Mouse (Mus musculus) T-helper 1 cell (primary cell): Measurements from ENCODE around the gene Tor1aip1.

Experiments
- in situ Hi-C: fragments of 300-600 bp; cut with MboI, MseI; formaldehyde crosslinking; loops from one replicate; pipeline ENCODE4 v1.15.1; 2025; ENCODE audit warnings: high pct_unique_total_duplicates

Tor1aip1 gene

DNA sequence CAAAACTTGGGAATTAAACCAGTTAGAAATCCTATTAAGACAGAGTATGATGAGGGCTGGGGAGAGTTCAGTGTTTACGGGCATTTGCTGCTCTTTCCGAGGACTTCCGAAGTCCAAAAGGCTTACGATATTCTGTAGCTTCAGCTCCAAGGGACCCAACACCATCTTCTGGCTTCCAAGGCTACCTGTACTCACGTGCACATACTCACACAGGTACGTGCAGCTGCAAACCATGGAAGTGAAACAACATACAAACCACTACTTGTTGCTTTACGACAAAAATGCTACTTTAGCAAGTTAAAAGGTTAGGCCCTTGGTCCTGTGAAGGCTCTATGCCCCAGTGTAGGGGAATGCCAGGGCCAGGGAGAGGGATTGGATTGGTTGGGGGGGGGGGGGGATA is 2.4 kb downstream of the Tor1aip1 start:
- in situ Hi-C loops, result no loop called here

DNA sequence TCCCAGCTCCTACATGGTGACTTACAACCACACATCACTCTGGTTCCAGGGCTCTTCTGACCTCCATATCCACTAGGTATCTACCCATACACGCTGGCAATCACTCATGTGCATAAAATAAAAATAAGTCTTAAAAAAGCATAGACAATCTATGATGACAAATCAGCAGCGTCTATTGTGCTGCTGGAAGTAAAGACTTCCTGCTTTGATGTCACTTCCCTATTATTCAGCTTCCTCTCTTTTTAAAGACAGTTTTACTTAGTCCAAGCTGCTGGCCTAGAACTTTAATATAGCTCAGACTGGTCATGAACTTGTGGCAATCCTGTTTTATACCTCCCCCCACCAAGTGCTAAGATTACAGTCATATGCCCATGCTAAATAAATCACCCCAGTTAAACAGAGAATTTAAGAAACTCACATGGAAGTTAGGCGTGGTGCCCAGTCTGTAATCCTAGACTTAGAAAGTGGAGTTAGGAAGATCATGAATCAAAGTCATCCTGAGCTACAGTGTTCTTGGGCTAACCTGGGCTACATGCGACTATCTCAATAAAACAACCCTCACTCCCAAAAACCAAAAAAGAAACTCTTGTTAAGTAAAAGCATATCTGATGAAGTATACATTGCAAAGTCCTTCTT is 7.8 kb downstream of the Tor1aip1 start:
- in situ Hi-C loops, result no loop called here

DNA sequence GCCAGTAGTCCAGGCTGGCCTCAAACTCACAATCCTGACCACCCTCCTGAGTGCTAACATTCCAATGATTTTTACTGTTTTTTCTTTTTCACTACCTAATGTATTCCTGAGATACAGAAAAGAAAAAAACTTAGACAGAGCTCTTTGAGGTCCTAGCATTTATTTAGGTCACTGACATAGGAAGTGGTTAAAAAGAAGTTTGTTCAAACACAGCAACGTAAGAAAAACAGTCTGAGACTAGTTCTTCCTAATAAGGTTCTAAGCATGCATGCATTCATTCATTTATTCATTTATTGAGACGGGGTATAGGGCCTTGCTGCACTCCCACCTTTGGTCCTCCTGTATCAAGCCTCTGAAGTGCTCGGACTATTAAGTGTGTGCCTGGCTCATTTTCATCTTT is 8.4 kb downstream of the Tor1aip1 start:
- in situ Hi-C loops, result no loop called here

DNA sequence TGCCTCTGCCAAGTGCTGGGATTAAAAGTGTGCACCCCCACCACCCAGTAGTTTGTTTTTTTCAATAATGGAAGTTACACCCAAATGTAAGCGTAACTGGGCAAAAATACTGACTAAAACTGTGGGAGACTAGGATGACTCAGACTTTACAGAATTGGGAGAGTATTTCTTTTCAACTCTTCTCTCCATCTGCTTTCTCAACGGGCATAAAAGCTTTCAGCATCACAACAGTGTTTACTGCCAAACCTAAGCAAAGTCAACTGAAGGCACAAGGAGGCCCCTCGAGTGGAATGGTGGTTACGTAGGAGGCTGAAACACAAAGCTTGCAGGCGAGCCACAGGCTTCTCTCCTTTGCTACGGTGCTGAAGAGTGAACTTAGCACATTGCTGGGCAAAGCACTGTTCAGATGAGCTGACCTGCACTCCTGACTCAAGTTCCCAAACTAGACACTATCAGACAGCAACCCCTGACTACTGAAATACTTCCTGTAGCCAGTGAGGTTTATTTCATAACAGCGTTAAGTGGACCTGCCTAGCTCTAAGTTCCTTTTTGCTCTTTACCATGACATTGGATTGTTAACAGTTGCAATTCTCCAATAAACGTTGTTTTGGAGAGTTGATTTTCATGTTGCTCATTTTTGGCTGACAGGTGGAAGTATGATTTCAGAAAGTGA is 11.3 kb downstream of the Tor1aip1 start:
- in situ Hi-C loops, result no loop called here

DNA sequence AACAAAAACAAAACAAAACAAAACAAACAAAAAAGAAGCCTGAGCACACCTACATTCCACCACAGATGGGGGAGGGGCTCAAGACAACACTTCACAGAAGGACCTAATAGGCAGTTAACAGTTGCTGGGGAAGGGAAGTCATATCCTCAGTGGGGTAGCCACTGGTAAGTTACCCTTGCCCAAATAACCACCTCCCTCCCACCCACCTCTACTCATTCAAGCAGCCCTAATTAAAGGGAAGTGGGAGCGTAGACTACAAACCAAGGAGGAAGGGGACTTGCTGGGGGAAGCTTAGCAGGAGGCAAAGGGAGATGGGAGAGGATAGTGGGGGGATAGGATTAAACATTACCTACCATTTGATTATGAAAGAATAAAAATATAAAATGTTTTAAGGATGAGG is 15.9 kb downstream of the Tor1aip1 start:
- in situ Hi-C loops, result no loop called here

DNA sequence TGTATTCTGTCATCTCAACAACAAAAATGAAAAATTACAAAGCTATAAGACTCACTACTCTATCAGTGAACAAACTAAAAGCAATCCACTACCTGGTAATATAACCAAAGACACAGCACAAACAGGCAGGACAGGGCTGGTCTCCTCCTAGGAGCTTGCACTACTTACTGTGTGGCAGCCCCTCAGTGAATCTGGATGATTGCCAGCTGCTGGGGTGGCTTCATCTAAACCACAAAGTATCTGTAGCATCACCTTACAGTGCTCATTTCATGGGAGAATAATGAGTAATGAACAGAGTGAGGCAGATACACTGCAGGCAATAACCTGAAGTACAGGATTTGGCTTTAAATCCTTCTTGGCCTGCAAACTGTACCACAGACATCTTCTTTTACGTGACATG is 16.5 kb downstream of the Tor1aip1 start:
- in situ Hi-C loops, result no loop called here

DNA sequence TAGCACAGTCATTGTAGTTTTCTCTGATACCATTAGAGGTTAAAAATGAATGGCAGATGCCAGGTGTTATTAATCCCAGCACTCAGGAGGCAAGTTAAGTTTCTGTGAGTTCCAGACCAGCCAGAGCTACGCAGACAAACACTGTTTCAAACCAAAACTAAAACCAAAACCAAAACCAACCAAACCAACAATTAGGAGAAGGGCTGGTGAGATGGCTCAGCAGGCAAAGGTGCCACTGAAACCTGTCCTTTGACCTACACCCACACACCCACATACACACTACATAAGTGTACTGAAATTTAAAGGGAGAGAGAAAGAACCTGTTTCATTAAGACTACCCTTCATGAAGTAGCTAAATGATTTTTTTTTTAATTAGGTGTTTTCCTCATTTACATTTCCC is 27.3 kb downstream of the Tor1aip1 start:
- in situ Hi-C loops, result no loop called here

DNA sequence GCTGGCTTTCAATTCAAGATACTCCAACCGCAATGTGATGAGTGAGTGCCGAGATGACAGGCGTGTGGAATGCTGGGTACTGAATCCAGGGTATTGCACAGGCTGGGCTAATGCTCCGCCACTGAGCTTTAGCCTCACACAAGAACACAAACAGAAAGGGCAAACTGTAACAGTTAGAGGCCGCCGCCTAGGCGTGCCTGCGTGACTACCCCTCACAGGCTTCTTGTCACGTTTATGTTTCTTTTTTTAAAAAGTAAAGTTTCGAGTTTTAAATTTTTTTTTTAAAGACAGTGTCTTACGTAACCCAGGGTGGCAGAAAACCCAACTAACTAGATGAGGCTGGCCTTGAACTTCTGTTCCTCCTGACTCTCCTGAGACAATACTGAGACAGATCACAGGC is 30.4 kb downstream of the Tor1aip1 start:
- in situ Hi-C loops, result no loop called here

DNA sequence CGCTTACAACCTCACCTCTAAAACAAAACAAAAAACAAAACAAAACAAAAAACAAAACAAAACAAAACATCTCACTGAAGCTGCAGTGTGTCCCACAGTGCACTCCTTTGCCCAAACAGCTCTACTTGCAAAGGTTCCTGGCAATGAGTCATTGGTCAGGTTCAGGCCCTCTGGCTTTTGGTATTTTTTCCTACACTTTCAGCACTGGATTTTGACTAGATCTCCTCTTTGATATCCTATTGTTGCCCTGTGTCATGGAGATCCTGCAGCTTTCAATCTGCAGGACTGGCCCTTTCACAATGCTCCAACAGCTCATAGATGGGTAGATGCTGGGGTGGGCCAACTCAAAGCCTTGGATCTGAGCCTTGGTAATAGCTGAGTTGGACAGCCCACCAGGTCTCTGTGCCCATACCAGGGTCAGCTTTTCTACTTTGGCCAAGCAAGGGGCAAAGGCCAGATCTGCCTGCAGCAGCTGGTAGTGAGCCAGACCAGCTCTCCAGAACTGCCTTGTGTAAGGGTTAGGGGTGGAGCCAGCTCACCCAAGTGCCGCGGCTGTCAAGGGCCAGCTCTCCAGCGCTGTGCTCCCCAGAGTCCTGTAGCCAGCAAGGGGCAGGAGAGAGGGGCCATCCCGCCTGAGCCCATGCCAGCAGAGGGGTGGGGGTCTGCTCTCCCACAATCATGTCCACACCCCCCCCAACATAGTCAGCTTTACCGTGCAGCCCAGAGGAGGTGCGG is 32.9 kb downstream of the Tor1aip1 start:
- in situ Hi-C loops, result no loop called here

DNA sequence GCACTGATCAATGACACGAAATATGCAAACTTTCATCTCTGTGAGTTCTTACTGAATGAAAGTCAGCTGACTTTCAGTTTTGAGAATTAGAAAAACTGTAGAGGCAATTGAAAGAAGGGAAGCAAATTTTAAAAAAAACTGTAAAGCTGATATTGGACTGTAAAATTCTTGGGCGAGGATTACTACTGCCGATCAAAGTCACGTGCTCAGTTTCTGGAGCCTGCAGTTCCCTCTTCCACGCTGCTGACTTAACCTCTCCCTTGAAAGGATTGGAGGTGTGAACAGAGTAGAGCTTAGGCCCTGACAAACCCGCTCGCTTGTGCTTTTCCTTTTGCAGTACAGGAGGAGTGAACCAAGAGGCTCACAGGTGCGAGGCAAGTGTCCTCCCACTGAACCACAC is 33.9 kb downstream of the Tor1aip1 start:
- in situ Hi-C loops, result no loop called here

DNA sequence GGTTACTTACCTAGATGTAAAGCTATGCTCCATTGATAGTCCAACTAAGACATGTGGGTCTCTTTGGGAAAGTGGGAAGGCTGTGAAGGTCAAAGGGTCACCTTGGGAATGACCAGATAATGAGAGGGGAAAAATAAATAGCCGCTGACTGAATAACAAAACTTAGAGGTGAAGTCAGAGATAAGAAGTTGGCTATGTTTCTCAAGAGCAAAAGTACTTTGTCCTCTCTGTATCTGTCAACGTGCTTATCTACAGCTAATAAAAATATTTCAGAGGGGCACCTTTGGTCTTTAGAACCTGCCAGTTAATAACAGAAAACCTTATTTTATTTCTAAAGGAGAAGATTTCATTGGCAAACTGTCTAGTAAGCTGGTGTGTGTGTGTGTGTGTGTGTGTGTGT is 40.7 kb downstream of the Tor1aip1 start:
- in situ Hi-C loops, result no loop called here

DNA sequence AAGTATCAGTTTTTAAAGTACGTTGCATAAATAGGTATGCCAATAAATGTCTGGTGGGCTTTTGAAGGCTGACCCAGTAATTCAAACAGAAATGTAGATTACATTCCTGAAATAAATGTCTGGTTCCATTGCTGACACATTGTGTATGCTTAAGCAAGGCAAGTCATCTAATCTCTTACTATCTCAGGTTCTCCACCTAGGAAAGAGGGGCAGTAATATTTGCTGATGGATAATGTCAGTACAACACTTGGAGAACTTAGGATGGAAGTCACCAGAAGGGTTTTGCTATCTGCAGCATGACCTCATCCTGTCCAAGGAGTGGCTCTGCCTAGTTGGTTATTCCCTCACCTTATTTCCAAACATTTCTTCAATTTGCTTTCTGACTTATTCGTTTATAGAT is 41.8 kb downstream of the Tor1aip1 start:
- in situ Hi-C loops, result no loop called here

DNA sequence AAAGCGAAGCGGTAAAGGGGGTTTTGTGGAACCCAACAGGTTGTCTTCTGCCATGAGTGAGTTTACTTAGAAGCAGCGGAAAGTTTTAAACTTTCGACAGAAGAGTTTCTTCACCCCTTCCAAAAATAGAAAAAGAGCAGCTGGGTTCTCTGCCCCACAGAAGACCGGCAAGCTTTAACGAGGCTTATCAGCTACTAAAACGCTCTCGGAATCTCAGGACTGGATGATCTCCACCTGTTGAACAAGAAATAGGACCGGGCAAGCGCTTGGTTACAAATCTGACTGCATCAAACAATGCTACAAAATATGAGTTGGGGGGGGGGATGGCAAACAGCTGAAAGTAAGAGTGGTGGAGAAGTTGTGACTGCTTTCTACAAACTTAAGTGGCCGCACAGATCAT is 45.9 kb downstream of the Tor1aip1 start:
- in situ Hi-C loops, result no loop called here

DNA sequence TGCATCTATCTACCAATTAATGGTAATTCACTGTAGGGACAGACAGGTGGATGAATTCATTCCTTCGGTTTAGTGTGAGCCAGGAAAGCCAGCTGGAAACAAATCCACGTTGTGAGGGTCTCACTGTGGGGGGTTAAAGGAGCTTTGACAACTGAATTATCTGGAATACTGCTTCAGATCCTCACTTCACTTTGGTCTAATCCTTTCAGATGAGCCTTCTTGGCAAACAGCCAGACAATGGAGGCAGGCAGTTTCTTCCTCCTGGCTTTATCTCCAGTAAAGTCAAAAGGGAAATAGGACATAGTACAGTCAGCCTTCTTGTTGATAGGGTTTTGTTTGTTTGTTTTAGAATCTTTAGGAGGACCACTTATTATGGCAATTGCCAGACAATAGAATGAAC is 46.9 kb downstream of the Tor1aip1 start:
- in situ Hi-C loops, result no loop called here

DNA sequence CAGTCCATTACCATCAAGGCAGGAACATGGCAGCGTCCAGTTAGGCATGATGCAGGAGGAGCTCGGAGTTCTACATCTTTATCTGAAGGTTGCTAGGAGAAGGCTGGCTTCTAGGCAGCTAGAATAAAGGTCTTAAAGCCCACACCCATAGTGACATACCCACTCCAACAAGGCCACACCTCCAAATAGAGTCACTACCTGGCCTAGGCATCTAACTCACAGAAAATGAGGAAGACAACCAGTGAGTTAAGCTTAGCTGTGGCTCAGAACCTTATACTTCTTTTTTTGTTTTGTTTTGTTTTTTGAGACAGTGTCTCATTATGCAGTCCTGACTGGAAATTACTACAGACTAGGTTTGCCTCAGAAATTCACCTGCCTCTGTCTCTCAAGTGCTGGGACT is 48.7 kb downstream of the Tor1aip1 start:
- in situ Hi-C loops, result no loop called here

DNA sequence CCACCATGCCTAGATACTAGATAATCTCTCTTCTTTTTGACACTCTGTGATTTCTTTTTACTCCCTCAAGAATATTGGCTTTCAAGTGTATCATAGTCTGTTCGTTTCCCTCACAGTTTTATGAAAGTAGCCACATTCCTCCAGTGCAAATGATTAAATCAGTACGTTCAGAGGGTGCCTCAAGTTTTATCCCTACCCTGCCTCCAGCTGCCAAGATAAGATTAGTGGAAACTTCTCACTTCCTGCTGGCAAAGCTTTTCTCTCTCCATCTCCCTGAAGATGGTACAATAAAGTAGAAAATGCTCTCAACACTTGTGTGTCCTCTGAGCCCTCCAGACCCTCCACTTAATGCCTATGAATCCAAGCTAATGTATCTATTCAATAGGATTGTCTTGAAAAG is 61.3 kb downstream of the Tor1aip1 start:
- in situ Hi-C loops, result no loop called here

DNA sequence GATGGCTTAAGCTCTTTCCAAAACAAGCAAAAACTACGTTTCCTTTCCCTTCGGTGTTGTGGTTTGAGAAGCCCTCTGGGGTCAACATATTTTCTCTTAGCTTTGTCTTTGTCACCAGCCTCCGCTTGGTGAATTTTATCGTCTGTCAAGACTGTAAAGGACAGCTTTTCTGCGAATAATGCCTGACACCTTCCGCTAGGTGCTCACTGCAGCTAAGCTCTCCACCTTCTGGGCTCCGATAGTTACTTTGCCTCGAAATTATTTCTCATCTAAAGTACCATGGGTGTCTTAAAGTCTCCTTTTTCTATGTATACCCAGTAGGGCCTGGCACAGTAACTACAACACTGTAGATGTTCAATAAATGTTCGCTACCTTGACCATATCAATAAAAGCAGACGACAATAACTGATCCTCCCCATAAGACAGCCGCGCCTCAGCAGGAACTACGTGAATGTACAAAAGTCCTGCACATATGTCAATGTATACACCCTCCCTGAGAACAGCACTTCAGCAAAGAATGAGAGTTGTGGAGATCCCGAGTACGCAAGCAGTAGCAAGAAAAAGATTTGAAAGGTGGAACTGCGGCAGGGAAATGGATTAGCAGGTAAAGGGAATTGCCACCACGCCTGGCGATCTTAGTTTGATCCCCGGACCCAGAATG is 62.4 kb downstream of the Tor1aip1 start:
- in situ Hi-C loops, result no loop called here

DNA sequence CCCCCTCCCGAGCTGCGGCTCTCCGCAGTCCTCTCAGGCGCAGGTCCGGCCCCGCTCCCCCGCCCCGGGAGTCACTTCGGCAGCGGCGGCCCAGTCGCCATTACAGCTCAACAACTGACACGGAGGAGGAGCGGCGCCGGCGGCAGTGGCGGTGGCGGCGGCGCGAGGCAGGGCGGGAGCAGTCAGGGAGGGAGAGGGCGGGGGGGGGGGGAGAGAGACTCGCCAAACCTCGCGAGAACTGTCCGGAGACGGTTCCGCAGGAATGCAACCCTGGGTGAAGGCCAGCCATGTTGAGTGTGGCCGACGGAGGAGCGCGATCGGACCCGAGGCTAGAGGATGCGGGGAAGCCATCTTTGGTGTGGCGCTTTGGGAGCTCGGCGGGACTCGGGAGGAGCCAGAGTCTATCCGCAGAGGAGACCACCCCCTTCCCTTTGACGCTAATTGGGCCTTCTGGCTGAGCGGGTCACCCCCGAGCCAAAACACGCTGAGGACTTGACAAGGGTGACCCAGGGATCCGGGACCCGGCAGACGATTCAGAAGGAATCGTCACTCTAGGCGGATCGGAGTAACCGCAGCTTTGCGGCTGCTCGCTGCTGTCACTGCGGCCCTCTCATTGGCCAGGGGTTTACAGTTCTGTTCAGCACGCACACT is 63.1 kb downstream of the Tor1aip1 start, which contains the start of gene Cep350:
Gene Cep350 (minus strand): TSS at position 188 of the 651 bp plus-strand sequence.
- in situ Hi-C loops, result no loop called here

DNA sequence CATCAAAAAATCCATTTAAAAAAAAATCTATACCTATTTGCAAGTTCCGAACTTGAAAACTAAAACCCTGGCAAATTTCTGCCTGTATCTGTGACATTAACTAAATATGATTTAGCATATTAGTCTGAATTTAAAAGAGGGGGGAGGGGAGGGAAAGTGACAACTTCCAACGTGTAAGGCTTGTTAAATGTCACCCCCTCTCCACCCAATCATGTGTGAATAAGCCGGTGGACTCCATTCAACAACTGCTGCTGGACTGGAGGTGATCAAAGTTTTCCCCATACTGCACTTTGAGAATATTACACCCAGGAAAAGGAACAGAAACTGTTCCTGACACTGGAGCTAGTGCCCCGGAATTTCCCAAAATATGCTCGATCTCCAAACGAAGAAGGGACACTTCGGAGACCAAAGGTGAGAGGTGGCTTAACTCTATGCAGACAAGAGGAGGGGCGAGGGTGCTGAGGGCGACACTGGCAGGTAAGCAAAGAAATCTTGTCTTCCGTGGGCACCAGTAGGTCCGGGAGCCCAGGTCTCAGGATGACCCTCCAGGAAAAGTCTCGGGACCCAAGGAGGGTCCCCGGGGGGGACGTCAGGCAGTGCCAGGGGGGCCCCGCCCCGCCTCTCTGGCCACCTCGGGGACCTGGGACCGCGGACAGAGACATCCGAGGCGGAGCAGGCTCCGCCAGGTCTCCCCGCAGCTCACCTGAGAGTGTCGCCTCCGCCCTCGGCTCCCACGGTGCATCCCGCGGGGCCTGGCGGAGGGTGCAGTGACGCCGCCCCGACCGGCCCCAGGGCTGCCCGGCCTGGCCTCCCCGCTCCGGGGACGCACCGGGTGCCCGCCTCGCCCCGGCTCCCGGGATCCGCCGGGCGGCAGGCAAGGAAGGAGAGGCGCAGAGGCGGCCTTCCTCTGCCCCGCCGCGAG is 63.9 kb downstream of the Tor1aip1 start:
- in situ Hi-C loops, result no loop called here
